Mouse (Mus musculus) heart, postnatal 0 days (tissue): ENCODE results near the gene Rnps1.

Experiments
- CTCF ChIP-seq: IDR thresholded peaks from 2 replicates; pipeline ENCODE4 v1.5.1; 2016; ENCODE audit warnings: antibody characterized with exemption, control low read depth, low read depth
- EP300 ChIP-seq: IDR thresholded peaks from 2 replicates; pipeline ENCODE4 v1.6.1; 2016; ENCODE audit warnings: antibody characterized with exemption, low read depth

DNA sequence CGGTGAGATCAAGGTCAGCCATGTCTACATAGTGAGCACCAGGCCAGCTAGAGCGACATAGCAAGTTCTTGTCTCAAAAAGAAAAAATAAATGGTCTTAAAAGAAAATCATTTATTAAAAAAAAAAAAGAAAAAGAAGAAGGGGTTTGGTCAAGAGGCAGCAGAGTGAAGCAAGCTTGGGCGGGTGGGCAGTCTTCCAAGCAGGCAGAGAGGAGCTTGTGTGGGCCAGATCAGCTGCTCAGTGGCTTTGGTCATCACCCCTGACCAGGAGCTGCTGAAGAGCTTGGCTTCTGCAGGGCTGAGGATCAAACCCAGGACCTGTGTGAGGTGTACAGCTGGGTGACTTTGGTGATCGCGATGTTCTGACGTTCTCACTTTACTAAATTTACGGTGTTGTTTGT lies 19.9 kb upstream of the Rnps1 start:
- TF ChIP-seq CTCF = no peak
- TF ChIP-seq EP300 = no peak
